ENCODE assay signal across 8 mouse cellular contexts in the genomic region with DNA sequence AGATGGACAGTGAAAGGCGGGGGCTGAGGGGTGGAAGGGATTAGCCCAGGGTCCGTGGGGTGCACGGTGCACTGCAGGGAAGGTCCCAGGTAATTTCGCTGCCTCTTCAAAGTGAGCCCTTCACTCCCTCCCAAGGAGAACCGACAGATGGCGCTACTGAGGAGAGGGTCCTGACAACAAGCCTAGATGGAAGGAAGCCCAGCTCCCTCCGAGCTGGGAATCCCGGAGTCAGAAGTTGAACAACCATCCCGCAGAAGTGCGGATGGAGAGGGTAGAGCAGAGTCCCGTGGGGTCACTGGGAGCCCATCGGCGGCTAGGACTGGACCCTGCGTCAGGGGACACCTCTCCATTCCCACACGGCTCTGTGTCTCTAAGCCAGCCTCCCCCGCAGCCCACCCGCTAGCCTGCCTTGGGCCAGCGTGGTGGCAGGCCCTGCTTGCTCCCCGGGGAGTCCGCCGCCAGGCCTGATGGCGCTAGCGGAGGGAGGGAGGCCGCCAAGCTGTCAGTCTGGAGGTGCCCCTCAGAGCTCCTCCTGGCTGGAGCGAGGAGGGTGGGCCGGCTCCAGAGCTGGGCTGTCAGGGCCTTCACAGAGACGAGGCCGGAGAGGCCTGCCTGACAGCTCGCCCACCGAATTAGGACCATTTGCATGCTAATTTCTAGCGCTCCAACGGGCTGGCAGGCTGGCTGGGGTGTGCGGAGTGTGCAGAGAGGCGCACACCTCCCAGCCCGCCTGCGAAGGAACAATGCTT.
DNase-seq lines count a peak whose midpoint lies in the region; ATAC-seq and TF ChIP-seq lines count a peak whose summit lies in the region.

No protein-coding gene starts in this region.

- no peaks in the 10 kb centered on the region for H3K9me3 ChIP-seq in embryonic facial prominence, embryonic 13.5 days
- no peaks in the 10 kb centered on the region for H3K9me3 ChIP-seq in hindbrain, embryonic 10.5 days

- TF ChIP-seq CTCF in small intestine, adult 2 months (IDR thresholded peaks at IDR 0.05; ENCODE audit: extremely low read depth, insufficient read length, insufficient replicate concordance, low read depth, low read length), result 0 out of 2 replicates have a peak, but pooled peaks have one; percentile 12

- no peak for TF ChIP-seq POLR2A in small intestine, adult 2 months (IDR thresholded peaks at IDR 0.05; ENCODE audit: low read depth, low read length)

- ATAC-seq in embryonic facial prominence, embryonic 13.5 days (ENCODE audit: insufficient number of reproducible peaks, insufficient read depth, low FRiP score, low TSS enrichment, low read depth), result peak; percentile 33

- no peak overlapping the region for H3K27ac ChIP-seq in embryonic facial prominence, embryonic 13.5 days
- H3K27ac ChIP-seq in hindbrain, embryonic 10.5 days, result peak overlapping the region; percentile 81
- no peak overlapping the region for H3K27ac ChIP-seq in small intestine, adult 2 months (ENCODE audit: insufficient read depth, low read depth, low read length)

- H3K4me1 ChIP-seq in embryonic facial prominence, embryonic 13.5 days, result peaks cover 14% of the 10 kb centered on the region
- H3K4me1 ChIP-seq in hindbrain, embryonic 10.5 days (replicated peaks), result peaks cover 55% of the 10 kb centered on the region
- H3K4me1 ChIP-seq in small intestine, adult 2 months (ENCODE audit: control insufficient read depth, insufficient read depth, insufficient read length, low read length), result no peaks in the 10 kb centered on the region

- H3K4me3 ChIP-seq in embryonic facial prominence, embryonic 13.5 days, result peak overlapping the region; percentile 48
- H3K4me3 ChIP-seq in hindbrain, embryonic 10.5 days, result peak overlapping the region; percentile 53
- H3K4me3 ChIP-seq in small intestine, adult 2 months (ENCODE audit: low read depth, low read length), result no peak overlapping the region; the same call in 1 of the 2 replicates

- no peaks in the 10 kb centered on the region for H3K36me3 ChIP-seq in embryonic facial prominence, embryonic 13.5 days
- H3K36me3 ChIP-seq in hindbrain, embryonic 10.5 days, result peaks cover 18% of the 10 kb centered on the region
- H3K36me3 ChIP-seq in small intestine, adult 2 months (ENCODE audit: control insufficient read depth, insufficient read depth, low read length), result no peaks in the 10 kb centered on the region

- H3K4me2 ChIP-seq in embryonic facial prominence, embryonic 13.5 days, result peak overlapping the region; percentile 94

- peak; percentile 63 for DNase-seq in gastrocnemius, postnatal 10 days
- no peak for DNase-seq in gastrocnemius, adult 8-10 months (ENCODE audit: low spot score in 2 of 2)
- peak; percentile 41 for DNase-seq in adrenal gland, postnatal 25 days
- DNase-seq in hindbrain, embryonic 10.5 days (ENCODE audit: low spot score), result peak; percentile 85
- peak; percentile 36 to 39 for DNase-seq in layer of hippocampus, postnatal 14 days (ENCODE audit: low spot score in 2 of 2)
- DNase-seq in lung, postnatal 36 days, result peak; percentile 40

- peaks cover 37% of the 10 kb centered on the region for H3K27me3 ChIP-seq in embryonic facial prominence, embryonic 13.5 days
- peaks cover 42% of the 10 kb centered on the region for H3K27me3 ChIP-seq in hindbrain, embryonic 10.5 days (ENCODE audit: insufficient read depth, poor library complexity, severe bottlenecking)
- no peaks in the 10 kb centered on the region for H3K27me3 ChIP-seq in small intestine, adult 2 months (ENCODE audit: control insufficient read depth, insufficient read depth, low read length)

- under 1% methylated on average over 36 of the region's 36 CpGs for WGBS in embryonic facial prominence, embryonic 13.5 days
- WGBS in hindbrain, embryonic 10.5 days, result 5% methylated on average over 36 of the region's 36 CpGs
- WGBS in small intestine, adult 2 months, result 9% methylated on average over 36 of the region's 36 CpGs

- H3K9ac ChIP-seq in embryonic facial prominence, embryonic 13.5 days, result peak overlapping the region; percentile 80

Comparison
In these comparisons a context has a peak if more than half of its experiments do, and no peak if none do; other contexts are left out.
1. DNase-seq: peak in gastrocnemius, postnatal 10 days (single experiment), adrenal gland, postnatal 25 days (single experiment), hindbrain, embryonic 10.5 days (single experiment), layer of hippocampus, postnatal 14 days (2 of 2) and lung, postnatal 36 days (single experiment); none in gastrocnemius, adult 8-10 months (0 of 2).